Mouse (Mus musculus) stomach, embryonic 14.5 days (tissue): ENCODE data around the gene Smarcc2. TPM values are rescaled to one million over a fixed set of nuclear protein-coding genes. Genes with fewer than 3 reads are reported as not detected.

Experiments
- ATAC-seq: fragments of 200-750 bp; cut with Nextera tagmentation; 2 replicates; pipeline ENCODE4 v1.8.0; 2017; ENCODE audit warnings: low read depth, moderate TSS enrichment; ENCODE audit not compliant: insufficient number of reproducible peaks, insufficient read depth, low FRiP score
- H3K27ac ChIP-seq: fragments of 300-500 bp; sonication (generic); 2 replicates; pipeline ENCODE4 v1.5.1; 2014; ENCODE audit warnings: mild to moderate bottlenecking, low read length, moderate library complexity, mixed read lengths
- H3K27me3 ChIP-seq: fragments of 300-500 bp; sonication (generic); 2 replicates; pipeline ENCODE4 v1.6.1; 2014; ENCODE audit warnings: low read length, control low read depth, mixed read lengths; ENCODE audit not compliant: control insufficient read depth, insufficient read depth
- H3K36me3 ChIP-seq: fragments of 300-500 bp; sonication (generic); 2 replicates; pipeline ENCODE4 v1.6.1; 2014; ENCODE audit warnings: mild to moderate bottlenecking, control low read depth, low read length, moderate library complexity, mixed read lengths; ENCODE audit not compliant: control insufficient read depth, insufficient read depth
- H3K4me1 ChIP-seq: fragments of 300-500 bp; sonication (generic); 2 replicates; pipeline ENCODE4 v1.6.1; 2014; ENCODE audit warnings: low read length, control low read depth, mixed read lengths; ENCODE audit not compliant: control insufficient read depth, insufficient read depth
- H3K4me2 ChIP-seq: fragments of 300-500 bp; sonication (generic); replicated peaks from 2 replicates; pipeline ENCODE4 v1.6.1; 2014; ENCODE audit warnings: low read depth, low read length, control low read depth
- H3K4me3 ChIP-seq: fragments of 300-500 bp; sonication (generic); 2 replicates; pipeline ENCODE4 v1.5.1; 2014; ENCODE audit warnings: low read depth, low read length, control low read depth
- H3K9ac ChIP-seq: fragments of 300-500 bp; sonication (generic); replicated peaks from 2 replicates; pipeline ENCODE4 v1.6.1; 2014; ENCODE audit warnings: low read depth, mild to moderate bottlenecking, control low read depth, low read length, moderate library complexity, mixed read lengths
- H3K9me3 ChIP-seq: fragments of 300-500 bp; sonication (generic); 2 replicates; pipeline ENCODE4 v1.6.1; 2016; ENCODE audit warnings: low read depth, low read length, control low read depth; ENCODE audit not compliant: control insufficient read depth
- WGBS: fragments of 180-500 bp; shearing (Covaris S2); extraction: QIAGEN DNeasy Blood & Tissue Kit; methylation state at CpG from one replicate; pipeline ENCODE4 v1.1.7; 2014; 5-methylcytosine and 5-hydroxymethylcytosine counted together
- polyA plus RNA-seq: library from polyadenylated mRNA; unstranded; fragments of >200 nt; fragmentation: Nextera tagmentation; extraction: Ambion mirVana; gene quantifications from 2 replicates; pipeline ENCODE4 v1.2.1, GENCODE M21; 2014

Gene Smarcc2
- polyA plus RNA-seq, 1 experiment from 2014 or later, result 110 TPM

GRCm38 (mm10) chr10:128414848-128415247 lies 44.2 kb upstream of the Smarcc2 start:
- 82% methylated on average over 5 of the region's 5 CpGs for WGBS
- H3K27ac ChIP-seq, result no peak overlapping the region
- H3K4me3 ChIP-seq, result no peak overlapping the region
- no peaks in the 10 kb centered on the region for H3K27me3 ChIP-seq
- H3K9ac ChIP-seq, result no peak overlapping the region
- no peaks in the 10 kb centered on the region for H3K9me3 ChIP-seq
- ATAC-seq, result no peak
- H3K4me1 ChIP-seq, result peaks cover 15% of the 10 kb centered on the region; the same call in 1 of the 2 replicates
- H3K36me3 ChIP-seq, result peaks cover 30% of the 10 kb centered on the region
- H3K4me2 ChIP-seq, result no peak overlapping the region

DNA sequence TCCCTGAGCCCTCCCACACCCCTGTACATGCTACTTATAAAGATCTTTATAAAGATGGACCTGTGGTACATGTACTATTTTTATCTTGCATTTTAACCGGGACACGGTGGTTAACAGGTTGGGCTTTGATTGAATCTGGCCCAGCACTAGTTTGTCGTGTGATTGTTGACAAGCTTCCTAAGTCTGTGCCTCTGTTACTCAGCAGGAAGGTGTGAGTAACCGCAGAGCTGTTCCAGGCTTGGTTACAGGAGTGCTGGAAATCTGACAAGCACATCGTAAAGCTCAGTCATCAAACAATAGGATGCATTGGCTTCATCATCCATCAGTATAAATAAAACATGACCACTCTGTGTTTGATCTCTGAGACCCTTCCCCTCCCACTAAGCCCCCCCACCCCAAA lies 36.6 kb upstream of the Smarcc2 start:
- Histone ChIP-seq H3K36me3 (peaks cover 25% of the 10 kb centered on the region; the same call in 1 of the 2 replicates), H3K4me1 (no peaks in the 10 kb centered on the region)

GRCm38 (mm10) chr10:128424604-128425003 lies 34.4 kb upstream of the Smarcc2 start:
- no peak overlapping the region for H3K9ac ChIP-seq
- H3K36me3 ChIP-seq, result peaks cover 31% of the 10 kb centered on the region
- no peak overlapping the region for H3K27ac ChIP-seq
- no peak for ATAC-seq
- no peak overlapping the region for H3K4me3 ChIP-seq
- no peak overlapping the region for H3K4me2 ChIP-seq
- 27% methylated on average over 7 of the region's 7 CpGs for WGBS
- H3K4me1 ChIP-seq, result no peaks in the 10 kb centered on the region
- H3K27me3 ChIP-seq, result no peaks in the 10 kb centered on the region
- no peaks in the 10 kb centered on the region for H3K9me3 ChIP-seq

More for the DNA sequence above, 36.6 kb upstream of the Smarcc2 start:
- no peak overlapping the region for H3K9ac ChIP-seq
- no peaks in the 10 kb centered on the region for H3K27me3 ChIP-seq
- 67% methylated on average over 5 of the region's 5 CpGs for WGBS
- ATAC-seq, result no peak
- H3K9me3 ChIP-seq, result no peaks in the 10 kb centered on the region
- no peak overlapping the region for H3K4me3 ChIP-seq
- no peak overlapping the region for H3K27ac ChIP-seq
- no peak overlapping the region for H3K4me2 ChIP-seq

DNA sequence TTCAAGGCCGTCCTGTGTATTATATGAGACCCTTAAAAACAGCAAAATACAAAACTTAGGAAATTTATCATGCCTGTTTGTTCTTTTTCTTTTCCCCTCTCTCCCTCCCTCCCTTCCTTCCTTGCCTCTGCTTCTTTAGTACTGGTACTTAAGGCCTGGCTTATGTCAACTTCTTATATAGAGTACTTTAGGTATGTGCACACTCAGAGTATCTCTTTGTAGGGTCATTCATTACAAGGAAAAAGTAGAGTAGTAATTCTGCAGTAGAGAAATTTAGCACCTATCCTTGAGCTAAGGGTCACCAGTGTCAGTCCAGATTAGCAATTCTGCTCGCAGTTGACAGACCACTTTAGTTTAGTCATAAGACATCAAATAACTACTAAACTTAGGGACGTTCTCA lies 33.8 kb upstream of the Smarcc2 start:
- Histone ChIP-seq H3K4me2 (no peak overlapping the region), H3K4me1 (no peaks in the 10 kb centered on the region), H3K9me3 (no peaks in the 10 kb centered on the region), H3K36me3 (peaks cover 37% of the 10 kb centered on the region), H3K27me3 (no peaks in the 10 kb centered on the region), H3K4me3 (no peak overlapping the region), H3K27ac (no peak overlapping the region), H3K9ac (no peak overlapping the region)
- 82% methylated on average over 3 of the region's 3 CpGs for WGBS
- no peak for ATAC-seq

DNA sequence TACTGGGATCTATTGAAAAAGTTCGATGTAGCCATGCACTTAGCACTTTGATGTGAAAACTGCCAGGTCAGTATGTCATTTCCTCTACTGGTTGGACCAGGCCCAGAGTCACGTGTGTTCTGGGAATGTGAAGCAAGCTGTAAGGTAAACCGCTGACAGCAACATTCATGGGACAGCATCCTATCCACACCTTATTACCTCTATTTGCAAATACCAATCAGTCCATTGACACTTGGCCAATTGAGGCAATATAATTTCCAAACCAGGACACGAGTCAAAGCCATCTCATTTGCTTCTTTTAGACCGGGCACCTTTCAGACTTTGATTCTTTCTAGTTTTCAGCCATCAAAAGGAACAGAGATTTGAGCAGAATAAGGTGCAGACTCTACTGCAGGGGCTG lies 30.0 kb upstream of the Smarcc2 start:
- no peak overlapping the region for H3K27ac ChIP-seq
- H3K4me1 ChIP-seq, result no peaks in the 10 kb centered on the region
- no peak for ATAC-seq
- no peaks in the 10 kb centered on the region for H3K27me3 ChIP-seq
- no peak overlapping the region for H3K4me2 ChIP-seq
- H3K36me3 ChIP-seq, result peaks cover 34% of the 10 kb centered on the region
- H3K9ac ChIP-seq, result no peak overlapping the region
- 88% methylated on average over 5 of the region's 5 CpGs for WGBS
- H3K4me3 ChIP-seq, result no peak overlapping the region
- no peaks in the 10 kb centered on the region for H3K9me3 ChIP-seq

DNA sequence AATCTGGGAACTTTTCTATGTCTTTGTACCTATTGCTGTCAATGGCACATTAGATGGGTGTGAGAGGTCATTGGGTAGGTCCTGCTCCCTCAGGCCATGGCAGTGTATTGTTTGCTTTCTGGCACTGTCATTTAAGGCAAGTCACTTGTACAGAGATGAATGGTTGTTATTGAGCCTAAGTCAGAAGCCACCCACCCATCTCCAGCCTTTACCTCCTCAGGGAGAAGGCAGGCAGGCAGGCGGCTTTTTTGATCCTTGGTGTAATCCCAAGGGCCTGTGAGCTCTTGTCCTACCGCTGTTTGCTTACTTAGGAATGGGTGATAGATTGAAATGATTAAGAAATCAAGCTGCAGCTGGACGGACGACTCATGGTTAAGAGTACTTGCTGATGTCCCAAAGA lies 29.6 kb upstream of the Smarcc2 start:
- H3K27ac ChIP-seq, result no peak overlapping the region
- H3K4me3 ChIP-seq, result no peak overlapping the region
- peaks cover 34% of the 10 kb centered on the region for H3K36me3 ChIP-seq
- WGBS, result 70% methylated on average over 4 of the region's 4 CpGs
- H3K4me1 ChIP-seq, result no peaks in the 10 kb centered on the region
- H3K4me2 ChIP-seq, result no peak overlapping the region
- ATAC-seq, result no peak
- H3K27me3 ChIP-seq, result no peaks in the 10 kb centered on the region
- H3K9ac ChIP-seq, result no peak overlapping the region
- no peaks in the 10 kb centered on the region for H3K9me3 ChIP-seq

GRCm38 (mm10) chr10:128433417-128433816 lies 25.6 kb upstream of the Smarcc2 start:
- 94% methylated on average over 2 of the region's 2 CpGs for WGBS
- Histone ChIP-seq H3K27me3 (no peaks in the 10 kb centered on the region), H3K27ac (no peak overlapping the region), H3K9me3 (no peaks in the 10 kb centered on the region), H3K36me3 (peaks cover 65% of the 10 kb centered on the region), H3K9ac (no peak overlapping the region), H3K4me3 (no peak overlapping the region), H3K4me2 (no peak overlapping the region), H3K4me1 (no peaks in the 10 kb centered on the region)
- no peak for ATAC-seq

- no peak overlapping the region for H3K4me2 ChIP-seq
- 79% methylated on average over 10 of the region's 10 CpGs for WGBS
- H3K36me3 ChIP-seq, result peaks cover 65% of the 10 kb centered on the region
- no peaks in the 10 kb centered on the region for H3K4me1 ChIP-seq
- ATAC-seq, result no peak
- H3K27me3 ChIP-seq, result no peaks in the 10 kb centered on the region
- no peak overlapping the region for H3K27ac ChIP-seq
- H3K9ac ChIP-seq, result no peak overlapping the region
- H3K9me3 ChIP-seq, result no peaks in the 10 kb centered on the region
- H3K4me3 ChIP-seq, result no peak overlapping the region
Measured at GRCm38 (mm10) chr10:128434681-128435080, 24.4 kb upstream of the Smarcc2 start.

DNA sequence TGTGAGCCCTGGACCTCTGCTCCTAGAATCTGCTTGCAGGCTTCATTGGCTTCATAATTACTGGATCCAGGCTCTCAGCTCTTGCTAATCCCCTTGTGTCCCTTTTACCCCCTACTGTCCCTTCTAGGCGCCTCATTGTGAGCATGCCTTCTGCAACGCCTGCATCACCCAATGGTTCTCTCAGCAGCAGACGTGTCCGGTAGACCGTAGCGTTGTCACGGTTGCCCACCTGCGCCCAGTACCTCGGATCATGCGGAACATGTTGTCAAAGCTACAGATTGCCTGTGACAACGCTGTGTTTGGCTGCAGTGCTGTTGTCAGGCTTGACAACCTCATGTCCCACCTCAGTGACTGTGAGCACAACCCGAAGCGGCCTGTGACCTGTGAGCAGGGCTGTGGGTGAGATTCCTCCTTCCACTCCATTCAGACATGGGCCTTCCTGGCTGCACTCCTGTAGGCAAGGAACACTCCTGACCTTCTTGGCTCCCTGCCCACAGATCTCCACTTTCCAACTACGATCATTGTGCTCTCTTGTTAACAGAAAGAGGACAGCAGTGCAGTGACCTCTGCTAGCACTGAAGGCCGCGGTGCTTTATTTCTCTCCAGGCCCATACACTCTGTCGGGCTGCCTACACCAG lies 23.7 kb upstream of the Smarcc2 start:
- 0 out of 2 replicates have a peak, but pooled peaks have one; percentile 6 for ATAC-seq
- H3K36me3 ChIP-seq, result peaks cover 61% of the 10 kb centered on the region
- no peak overlapping the region for H3K9ac ChIP-seq
- H3K9me3 ChIP-seq, result no peaks in the 10 kb centered on the region
- H3K4me2 ChIP-seq, result no peak overlapping the region
- no peak overlapping the region for H3K4me3 ChIP-seq
- no peaks in the 10 kb centered on the region for H3K4me1 ChIP-seq
- WGBS, result 87% methylated on average over 17 of the region's 17 CpGs
- H3K27me3 ChIP-seq, result no peaks in the 10 kb centered on the region
- no peak overlapping the region for H3K27ac ChIP-seq
